Mouse (Mus musculus) cerebellum, adult 2 months (tissue): ENCODE data around the gene Alpl.

ENCODE experiments used
- CTCF ChIP-seq: fragments of 200-500 bp; IDR thresholded peaks from 2 replicates; pipeline ENCODE4 v1.5.1; 2011; ENCODE audit warnings: low read depth, mild to moderate bottlenecking, control low read depth, low read length, moderate library complexity, borderline replicate concordance; ENCODE audit not compliant: insufficient read depth
- POLR2A ChIP-seq: fragments of 200-500 bp; IDR thresholded peaks from 2 replicates; pipeline ENCODE4 v1.6.1; 2011; ENCODE audit warnings: low read length, control low read depth, borderline replicate concordance; ENCODE audit not compliant: insufficient read depth

DNA sequence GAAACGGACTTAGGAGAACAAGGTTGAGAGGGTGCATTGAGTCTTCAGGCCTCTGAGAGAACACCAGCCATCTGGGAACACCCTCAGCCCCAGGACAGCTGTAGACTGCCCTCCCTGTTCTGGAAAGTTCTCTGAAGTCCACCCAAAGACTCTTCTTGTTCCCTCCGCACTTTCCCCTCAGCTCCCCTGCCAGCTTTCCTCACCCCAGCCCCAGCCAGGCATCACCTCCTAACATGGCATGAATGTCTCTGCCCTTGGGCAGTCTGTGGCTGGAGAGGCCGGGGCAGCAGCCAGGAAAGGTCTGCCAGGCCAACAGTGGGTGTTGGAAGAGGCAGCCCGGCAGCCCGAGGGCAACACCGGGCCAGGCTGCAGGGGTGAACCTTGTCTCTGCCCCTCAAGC is 27.4 kb downstream of the Alpl start:
- TF ChIP-seq CTCF = no peak
- no peak for TF ChIP-seq POLR2A
